Mouse (Mus musculus) left cerebral cortex, adult 8-10 months (tissue): ENCODE results near the gene Olfr1168. TPM values are rescaled to one million over a fixed set of nuclear protein-coding genes. Genes with fewer than 3 reads are reported as not detected.
"Not testable (repeated sequence)": the region's sequence is repeated elsewhere in the genome, so short reads cannot be mapped to it uniquely, and the experiment has no call there.

ENCODE experiments used
- DNase-seq, 2 experiments: peaks; one replicate each; pipeline ENCODE4 v3.0.0; 2022; ENCODE audit warnings: low spot score in 2 of 2
- total RNA-seq, 4 experiments: library from RNA; stranded (reverse); gene quantifications; 2 replicates each; pipeline ENCODE4 v1.2.4; 2022

Gene Olfr1168
- not detected for total RNA-seq

DNA sequence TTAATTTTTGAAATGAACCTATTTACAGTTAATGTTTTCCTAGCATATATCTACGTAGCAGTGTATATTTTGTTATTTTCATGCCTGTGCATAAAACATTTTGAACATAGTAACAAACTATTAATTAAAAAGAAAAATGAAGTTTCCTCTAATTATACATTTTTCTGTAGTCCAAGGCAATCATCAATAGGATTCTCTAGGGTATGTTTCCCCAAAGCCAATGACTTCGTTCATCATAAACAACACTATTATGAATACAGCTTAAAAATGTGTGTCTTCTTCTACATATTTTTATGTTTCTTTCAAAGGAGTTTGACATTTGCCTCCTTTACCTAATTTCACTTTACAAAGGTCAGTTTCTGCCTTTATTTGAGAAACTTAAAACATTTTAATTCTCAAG, at the start of gene Olfr1168:
Gene Olfr1168, plus strand, starts transcription at position 301 of the 400 bp plus-strand sequence.
- DNase-seq, result no peak

DNA sequence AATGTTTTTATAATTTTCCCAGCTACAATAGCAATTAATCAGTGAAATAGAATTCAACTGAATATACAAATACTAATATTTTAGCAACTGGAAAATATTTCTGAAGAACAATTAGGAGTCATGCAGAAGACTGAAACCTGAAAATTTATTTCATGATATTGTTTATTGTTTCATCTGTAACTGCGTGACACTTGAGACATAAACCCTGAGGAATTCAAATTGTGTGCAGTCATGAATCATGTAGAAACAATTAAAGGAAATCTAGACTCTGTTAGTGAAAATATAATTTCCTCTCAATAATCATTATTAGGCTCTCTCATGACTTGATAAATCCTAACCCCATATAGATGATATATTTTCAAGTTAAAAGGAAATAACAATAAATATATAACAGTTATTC, 26.6 kb upstream of the Olfr1168 start, which contains the start of gene Olfr1167:
Gene Olfr1167, minus strand, starts transcription at position 101 of the 400 bp plus-strand sequence.
- not testable (repeated sequence) for DNase-seq

DNA sequence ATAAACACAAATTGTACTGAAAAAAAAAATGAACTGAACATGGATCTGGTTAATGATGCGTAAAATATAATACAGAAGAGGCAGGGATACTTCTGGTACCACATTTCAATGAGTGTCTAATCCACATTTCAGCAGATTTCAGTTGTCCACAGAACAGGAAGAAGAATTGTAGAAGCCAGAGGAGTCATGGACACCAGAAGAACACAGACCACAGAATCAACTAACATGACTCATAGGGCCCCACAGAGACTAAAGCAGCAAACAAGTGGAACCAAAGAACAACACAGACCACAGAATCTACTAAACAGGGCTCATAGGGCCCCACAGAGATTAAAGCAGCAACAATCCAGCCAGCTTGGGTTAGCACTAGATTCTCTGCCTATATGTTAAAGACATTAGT, 39.1 kb downstream of the Olfr1168 start:
- DNase-seq, result no peak

DNA sequence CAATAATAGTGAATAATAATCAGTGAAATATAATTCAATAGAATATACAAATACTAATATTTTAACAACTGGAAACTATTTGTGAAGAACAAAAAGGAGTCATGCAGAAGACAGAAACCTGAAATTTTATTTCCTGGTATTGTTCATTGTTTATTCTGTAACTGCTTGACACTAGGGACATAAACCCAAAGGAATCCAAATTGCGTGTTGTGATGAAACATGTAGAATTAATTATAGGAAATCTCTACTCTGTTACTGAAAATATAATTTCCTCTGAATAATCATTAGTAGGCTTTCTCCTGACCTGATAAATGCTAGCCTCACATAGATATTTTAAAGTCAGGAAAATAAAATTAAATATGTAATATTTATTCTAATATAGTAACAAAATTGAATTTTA, 46.6 kb downstream of the Olfr1168 start, which contains the start of gene Olfr1170:
Gene Olfr1170, minus strand, starts transcription at position 101 of the 400 bp plus-strand sequence.
- DNase-seq, result no peak

Other genes starting within 250 kb of the Olfr1168 start
- gene Olfr1155, start 236.7 kb upstream of the Olfr1168 start, total RNA-seq, result not detected
- gene Olfr1156, start 228.8 kb upstream of the Olfr1168 start, total RNA-seq, result under 1 TPM in 3 of 4 experiments, not detected in 1; 0.14 to 0.23 (median 0.22) TPM
- not detected for gene Olfr1157, start 213.6 kb upstream of the Olfr1168 start, total RNA-seq
- not detected for gene Olfr74, start 207.2 kb upstream of the Olfr1168 start, total RNA-seq
- gene Olfr1158, start 191.8 kb upstream of the Olfr1168 start, total RNA-seq, result not detected
- gene Olfr1160, start 173.6 kb upstream of the Olfr1168 start, total RNA-seq, result not detected
- not detected for gene Olfr1161, start 159.1 kb upstream of the Olfr1168 start, total RNA-seq
- not detected for gene Olfr73, start 144.2 kb upstream of the Olfr1168 start, total RNA-seq
- gene Olfr1162, start 130.8 kb upstream of the Olfr1168 start, total RNA-seq, result not detected
- gene Olfr1163, start 110.0 kb upstream of the Olfr1168 start, total RNA-seq, result not detected
- not detected for gene Olfr1164, start 87.9 kb upstream of the Olfr1168 start, total RNA-seq
- not detected for gene Olfr1166, start 53.6 kb upstream of the Olfr1168 start, total RNA-seq
- not detected for gene Olfr1167, start 26.7 kb upstream of the Olfr1168 start, total RNA-seq
- not detected for gene Olfr1170, start 46.5 kb downstream of the Olfr1168 start, total RNA-seq
- not detected for gene Olfr1173, start 98.0 kb downstream of the Olfr1168 start, total RNA-seq
- not detected for gene Olfr1174-ps, start 133.3 kb downstream of the Olfr1168 start, total RNA-seq
- not detected for gene Olfr1175-ps, start 145.3 kb downstream of the Olfr1168 start, total RNA-seq
- gene Olfr1176, start 154.8 kb downstream of the Olfr1168 start, total RNA-seq, result not detected
- gene Olfr1177-ps, start 164.6 kb downstream of the Olfr1168 start, total RNA-seq, result not detected
- not detected for gene Olfr1178, start 205.2 kb downstream of the Olfr1168 start, total RNA-seq
- not detected for gene Olfr1179, start 224.6 kb downstream of the Olfr1168 start, total RNA-seq
- not detected for gene Olfr1180, start 237.3 kb downstream of the Olfr1168 start, total RNA-seq
- not detected for gene Olfr1181, start 244.3 kb downstream of the Olfr1168 start, total RNA-seq